Mouse (Mus musculus) bone marrow macrophage, adult 2 months (primary cell): ENCODE measurements around the gene Kcnma1.

Source experiments
- CTCF ChIP-seq: IDR thresholded peaks from 2 replicates; pipeline ENCODE4 v1.5.1; 2012; ENCODE audit warnings: low read depth, mild to moderate bottlenecking, low read length, moderate library complexity
- POLR2A ChIP-seq: IDR thresholded peaks from 2 replicates; pipeline ENCODE4 v1.6.1; 2012; ENCODE audit warnings: mild to moderate bottlenecking, low read depth, low read length, borderline replicate concordance

DNA sequence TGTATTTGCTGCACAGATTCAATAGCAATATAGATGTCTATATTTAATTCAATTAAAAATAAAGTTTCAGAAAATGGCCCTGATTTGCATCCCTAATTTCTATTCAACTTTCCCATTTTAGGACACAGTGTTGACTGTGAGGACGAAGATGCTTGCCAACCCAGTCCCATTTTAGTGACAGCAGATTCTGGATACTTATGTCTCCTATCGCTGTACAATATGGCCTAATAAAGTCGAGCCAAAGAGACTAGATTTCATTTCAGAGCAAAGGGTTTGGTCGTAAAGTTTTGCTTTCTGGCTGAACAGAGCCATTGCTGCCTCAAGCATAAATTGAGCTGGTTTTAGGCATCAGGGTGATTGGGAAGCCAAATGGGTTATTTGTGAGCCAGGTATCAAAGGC lies 539.2 kb downstream of the Kcnma1 start:
- TF ChIP-seq CTCF = no peak
- TF ChIP-seq POLR2A = no peak
